Mouse (Mus musculus) adrenal gland, postnatal 4 days (tissue): Measurements from ENCODE around the gene Guca1a. TPM values are rescaled to one million over a fixed set of nuclear protein-coding genes. Genes with fewer than 3 reads are reported as not detected.

Experiments
- DNase-seq, 2 experiments: peaks; one replicate each; pipeline ENCODE4 v3.0.0; 2021 to 2022; ENCODE audit warnings: low spot score in 2 of 2, mixed read lengths in 2 of 2
- total RNA-seq, 2 experiments: library from RNA; stranded (reverse); gene quantifications; 2 replicates each; pipeline ENCODE4 v1.2.3; 2021

The Guca1a gene
- total RNA-seq, 2 experiments from 2014 or later, result 1.4 to 1.8 TPM

GRCm38 (mm10) chr17:47349721-47350319 lies 50.6 kb downstream of the Guca1a start:
- DNase-seq, result no peak

Other genes with a start within 250 kb of the Guca1a start
- gene Mrps10, start 31.7 kb downstream of the Guca1a start, total RNA-seq, result 10 to 100 TPM; 48.3 to 52.8 TPM
- gene Guca1b, start 15.2 kb downstream of the Guca1a start, total RNA-seq, result 1 to 10 TPM; 2.0 to 3.1 TPM
- gene AI661453, start 36.0 kb upstream of the Guca1a start, total RNA-seq, result 1 to 10 TPM; 2.7 to 4.4 TPM
- gene 1700001C19Rik, start 36.8 kb upstream of the Guca1a start, total RNA-seq, result under 1 TPM; 0.48 to 0.96 TPM
- gene Taf8, start 101.7 kb upstream of the Guca1a start, total RNA-seq, result 10 to 100 TPM; 31.7 to 38.1 TPM
- gene Ccnd3, start 104.5 kb upstream of the Guca1a start, total RNA-seq, result 100 to 1,000 TPM; 198 to 200 TPM
- gene Bysl, start 210.9 kb upstream of the Guca1a start, total RNA-seq, result 10 to 100 TPM; 12.5 to 14.3 TPM
- 10 to 100 TPM; 40.4 to 40.8 TPM for gene Med20, start 211.0 kb upstream of the Guca1a start, total RNA-seq
- gene Gm20517, start 211.0 kb upstream of the Guca1a start, total RNA-seq, result 1 to 10 TPM; 4.1 to 4.8 TPM
- 10 to 100 TPM; 12.7 to 13.3 TPM for gene Usp49, start 230.1 kb upstream of the Guca1a start, total RNA-seq